Mouse (Mus musculus) forebrain, embryonic 11.5 days (tissue): ENCODE results near the gene Ccdc97. TPM values are rescaled to one million over a fixed set of nuclear protein-coding genes. Genes with fewer than 3 reads are reported as not detected.
A peak's percentile ranks its signal among the peaks of the same experiment; 100 is the strongest.

Experiments used
- ATAC-seq: fragments of 200-750 bp; cut with Nextera tagmentation; replicated peaks from 2 replicates; pipeline ENCODE4 v1.8.0; 2017; ENCODE audit warnings: moderate TSS enrichment; ENCODE audit not compliant: low FRiP score
- DNase-seq: peaks from one replicate; pipeline ENCODE4 v3.0.0-alpha.2; 2017; ENCODE audit warnings: low spot score
- H3K27ac ChIP-seq: fragments of 300-500 bp; sonication (generic); 2 replicates; pipeline ENCODE4 v1.5.1; 2014; ENCODE audit warnings: low read depth, low read length
- H3K27me3 ChIP-seq: fragments of 300-500 bp; sonication (generic); 2 replicates; pipeline ENCODE4 v1.6.1; 2014; ENCODE audit warnings: mild to moderate bottlenecking, low read length, mixed read lengths; ENCODE audit not compliant: control insufficient read depth, insufficient read depth
- H3K36me3 ChIP-seq: fragments of 300-500 bp; sonication (generic); 2 replicates; pipeline ENCODE4 v1.6.1; 2014; ENCODE audit warnings: mild to moderate bottlenecking, low read length, moderate library complexity, mixed read lengths; ENCODE audit not compliant: control insufficient read depth, insufficient read depth
- H3K4me1 ChIP-seq: fragments of 300-500 bp; sonication (generic); replicated peaks from 2 replicates; pipeline ENCODE4 v1.6.1; 2014; ENCODE audit warnings: low read length, mixed read lengths; ENCODE audit not compliant: control insufficient read depth, insufficient read depth
- H3K4me2 ChIP-seq: fragments of 300-500 bp; sonication (generic); 2 replicates; pipeline ENCODE4 v1.6.1; 2014; ENCODE audit warnings: low read depth, mild to moderate bottlenecking, low read length, moderate library complexity, mixed read lengths; ENCODE audit not compliant: severe bottlenecking
- H3K4me3 ChIP-seq: fragments of 300-500 bp; sonication (generic); 2 replicates; pipeline ENCODE4 v1.5.1; 2014; ENCODE audit warnings: low read depth, low read length
- H3K9ac ChIP-seq: fragments of 300-500 bp; sonication (generic); 2 replicates; pipeline ENCODE4 v1.6.1; 2014; ENCODE audit warnings: low read length
- H3K9me3 ChIP-seq: fragments of 300-500 bp; sonication (generic); 2 replicates; pipeline ENCODE4 v1.6.1; 2016; ENCODE audit warnings: low read length, mixed read lengths; ENCODE audit not compliant: control insufficient read depth
- WGBS: fragments of 180-500 bp; shearing (Covaris S2); extraction: QIAGEN DNeasy Blood & Tissue Kit; methylation state at CpG from one replicate; pipeline ENCODE4 v1.1.7; 2014; 5-methylcytosine and 5-hydroxymethylcytosine counted together
- polyA plus RNA-seq: library from polyadenylated mRNA; unstranded; fragments of >200 nt; fragmentation: Nextera tagmentation; extraction: Ambion mirVana; gene quantifications from 2 replicates; pipeline ENCODE4 v1.2.1, GENCODE M21; 2014

Ccdc97 gene
- polyA plus RNA-seq, 1 experiment from 2014 or later, result 37.8 TPM

GRCm38 (mm10) chr7:25683474-25684180, 35.3 kb downstream of the Ccdc97 start:
- no peak for ATAC-seq
- 66% methylated on average over 7 of the region's 7 CpGs for WGBS
- H3K9me3 ChIP-seq, result no peaks in the 10 kb centered on the region
- no peak overlapping the region for H3K4me2 ChIP-seq
- no peak overlapping the region for H3K27ac ChIP-seq
- H3K9ac ChIP-seq, result no peak overlapping the region
- DNase-seq, result no peak
- no peak overlapping the region for H3K4me3 ChIP-seq
- H3K4me1 ChIP-seq, result peaks cover 14% of the 10 kb centered on the region
- no peaks in the 10 kb centered on the region for H3K36me3 ChIP-seq
- H3K27me3 ChIP-seq, result peaks cover 30% of the 10 kb centered on the region

GRCm38 (mm10) chr7:25681341-25682231, 37.3 kb downstream of the Ccdc97 start:
- Histone ChIP-seq H3K4me1 (no peaks in the 10 kb centered on the region), H3K4me2 (peak overlapping the region; percentile 59; the same call in 1 of the 2 replicates), H3K9me3 (no peaks in the 10 kb centered on the region), H3K36me3 (no peaks in the 10 kb centered on the region), H3K27ac (no peak overlapping the region), H3K4me3 (peak overlapping the region; percentile 59; the same call in 1 of the 2 replicates), H3K9ac (no peak overlapping the region), H3K27me3 (peaks cover 9% of the 10 kb centered on the region)
- WGBS, result 67% methylated on average over 15 of the region's 15 CpGs
- no peak for DNase-seq
- no peak for ATAC-seq

GRCm38 (mm10) chr7:25680514-25681258, 38.2 kb downstream of the Ccdc97 start, which contains the start of gene B9d2:
Gene B9d2 (plus strand): TSS chr7:25680780.
- no peaks in the 10 kb centered on the region for H3K9me3 ChIP-seq
- H3K27ac ChIP-seq, result peak within 1 kb of the TSS; percentile 89
- peak within 1 kb of the TSS; percentile 59 for H3K4me3 ChIP-seq
- H3K36me3 ChIP-seq, result no peaks in the 10 kb centered on the region
- peak within 1 kb of the TSS; percentile 73 for H3K9ac ChIP-seq
- peak; percentile 96 for DNase-seq
- H3K4me2 ChIP-seq, result peak within 1 kb of the TSS; percentile 59
- H3K27me3 ChIP-seq, result peaks cover under 1% of the 10 kb centered on the region; the same call in 1 of the 2 replicates
- peak; percentile 97 for ATAC-seq
- WGBS, result under 1% methylated on average over 46 of the region's 46 CpGs
- H3K4me1 ChIP-seq, result no peaks in the 10 kb centered on the region

- WGBS, result 7% methylated on average over 6 of the region's 6 CpGs
- DNase-seq, result no peak
- no peaks in the 10 kb centered on the region for H3K9me3 ChIP-seq
- 0 out of 2 replicates have a peak, but pooled peaks cover under 1% of the 10 kb centered on the region for H3K4me1 ChIP-seq
- peak overlapping the region; percentile 59 for H3K4me3 ChIP-seq
- ATAC-seq, result no peak
- no peaks in the 10 kb centered on the region for H3K36me3 ChIP-seq
- H3K4me2 ChIP-seq, result peak overlapping the region; percentile 59
- peak overlapping the region; percentile 73; the same call in 1 of the 2 replicates for H3K9ac ChIP-seq
- no peak overlapping the region for H3K27ac ChIP-seq
- H3K27me3 ChIP-seq, result peaks cover 5% of the 10 kb centered on the region
These were observed 38.9 kb downstream of the Ccdc97 start for GRCm38 (mm10) chr7:25679971-25680370.

- 0 out of 2 replicates have a peak, but pooled peaks cover 2% of the 10 kb centered on the region for H3K4me1 ChIP-seq
- H3K4me3 ChIP-seq, result no peak overlapping the region
- no peak overlapping the region for H3K27ac ChIP-seq
- ATAC-seq, result no peak
- DNase-seq, result no peak
- no peak overlapping the region for H3K9ac ChIP-seq
- peaks cover 15% of the 10 kb centered on the region for H3K27me3 ChIP-seq
- H3K36me3 ChIP-seq, result no peaks in the 10 kb centered on the region
- no peak overlapping the region for H3K4me2 ChIP-seq
- 94% methylated on average over 7 of the region's 7 CpGs for WGBS
- H3K9me3 ChIP-seq, result no peaks in the 10 kb centered on the region
These were observed 41.9 kb downstream of the Ccdc97 start for GRCm38 (mm10) chr7:25677013-25677412.

DNA sequence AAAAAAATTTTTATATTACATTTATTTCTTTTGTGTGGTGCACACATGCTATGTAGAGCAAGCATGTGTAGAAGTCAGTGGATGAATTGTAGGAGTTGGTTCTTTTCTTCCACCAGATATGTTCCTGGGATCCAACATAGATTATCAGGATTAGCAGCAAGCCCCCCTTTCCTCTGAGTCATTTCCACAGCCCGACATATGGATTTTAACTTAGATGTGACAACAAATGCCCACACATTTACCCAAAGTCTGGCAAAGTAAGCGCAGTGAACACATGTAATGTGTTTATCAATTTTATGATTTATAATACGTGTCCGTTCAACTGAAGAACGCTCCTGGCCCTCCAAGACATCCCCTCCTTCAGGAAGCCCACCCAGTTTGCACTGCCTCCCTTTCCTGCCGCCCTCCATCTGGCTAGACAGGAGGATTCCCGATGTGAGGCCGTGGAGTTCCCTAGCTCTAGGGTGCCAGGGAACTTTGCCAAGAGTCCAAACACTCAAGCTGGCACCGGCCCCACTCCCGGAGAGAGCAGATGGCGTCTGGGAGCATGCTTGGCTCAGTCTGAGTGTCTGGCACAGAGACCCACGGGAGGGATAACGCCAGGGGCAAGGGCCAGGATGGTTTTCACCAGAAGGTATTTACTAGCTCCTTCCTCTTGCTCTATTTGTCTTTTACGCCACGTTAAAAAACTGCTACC, 42.7 kb downstream of the Ccdc97 start:
- Histone ChIP-seq H3K9ac (no peak overlapping the region), H3K36me3 (no peaks in the 10 kb centered on the region), H3K27ac (no peak overlapping the region), H3K4me1 (0 out of 2 replicates have a peak, but pooled peaks cover 2% of the 10 kb centered on the region), H3K27me3 (peaks cover 15% of the 10 kb centered on the region), H3K4me3 (no peak overlapping the region), H3K4me2 (no peak overlapping the region), H3K9me3 (no peaks in the 10 kb centered on the region)
- ATAC-seq (no peak), DNase-seq (no peak)
- WGBS, result 81% methylated on average over 15 of the region's 15 CpGs

DNA sequence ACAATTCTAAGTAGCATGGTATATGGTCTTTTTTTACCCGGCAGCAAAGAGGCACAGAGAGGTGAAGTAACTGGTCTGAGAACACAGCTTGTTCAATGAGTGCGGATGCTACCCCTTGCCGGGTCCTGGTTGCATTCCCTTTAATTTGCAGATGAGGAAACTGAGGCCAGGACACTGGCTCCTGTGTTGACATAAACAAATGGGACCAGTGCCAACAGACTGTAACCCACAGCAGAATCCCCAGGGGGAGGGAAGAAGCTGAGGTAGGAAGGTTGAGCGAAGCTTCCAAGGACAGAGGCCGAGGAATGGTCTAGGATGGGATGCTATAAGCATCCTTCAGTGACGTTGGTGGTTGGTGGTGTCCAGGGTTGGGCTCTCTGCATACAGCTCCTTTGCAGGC, 43.5 kb downstream of the Ccdc97 start:
- 0 out of 2 replicates have a peak, but pooled peaks cover 2% of the 10 kb centered on the region for H3K4me1 ChIP-seq
- no peak overlapping the region for H3K27ac ChIP-seq
- ATAC-seq, result no peak
- H3K9ac ChIP-seq, result no peak overlapping the region
- H3K4me3 ChIP-seq, result no peak overlapping the region
- DNase-seq, result no peak
- no peaks in the 10 kb centered on the region for H3K36me3 ChIP-seq
- 40% methylated on average over 6 of the region's 6 CpGs for WGBS
- H3K27me3 ChIP-seq, result peaks cover 15% of the 10 kb centered on the region
- no peak overlapping the region for H3K4me2 ChIP-seq
- no peaks in the 10 kb centered on the region for H3K9me3 ChIP-seq
